Mouse (Mus musculus) heart, embryonic 14.5 days (tissue): ENCODE results near the gene Cox4i1. TPM values are rescaled to one million over a fixed set of nuclear protein-coding genes. Genes with fewer than 3 reads are reported as not detected.

Experiments
- ATAC-seq: fragments of 200-750 bp; cut with Nextera tagmentation; 2 replicates; pipeline ENCODE4 v1.8.0; 2017; ENCODE audit warnings: low read depth, moderate TSS enrichment; ENCODE audit not compliant: insufficient number of reproducible peaks, insufficient read depth, low FRiP score
- H3K27ac ChIP-seq, 2 experiments: fragments of 200-500 bp in 1 of 2; fragments of 300-500 bp in 1 of 2; sonication (generic) in 1 of 2; replicated peaks in 1 of 2; 2 replicates each; pipeline ENCODE4 v1.5.1; 2012 to 2014; ENCODE audit warnings: low read depth in 2 of 2, low read length in 2 of 2, control low read depth in 1 of 2, mild to moderate bottlenecking in 1 of 2, mixed read lengths in 1 of 2; ENCODE audit not compliant: control insufficient read depth in 1 of 2, insufficient read depth in 1 of 2
- H3K27me3 ChIP-seq: fragments of 300-500 bp; sonication (generic); 2 replicates; pipeline ENCODE4 v1.6.1; 2014; ENCODE audit warnings: mild to moderate bottlenecking, low read length, control low read depth; ENCODE audit not compliant: control insufficient read depth, insufficient read depth
- H3K36me3 ChIP-seq: fragments of 300-500 bp; sonication (generic); 2 replicates; pipeline ENCODE4 v1.6.1; 2014; ENCODE audit warnings: mild to moderate bottlenecking, control low read depth, low read length, mixed read lengths; ENCODE audit not compliant: control insufficient read depth, insufficient read depth
- H3K4me1 ChIP-seq, 2 experiments: fragments of 200-500 bp in 1 of 2; fragments of 300-500 bp in 1 of 2; sonication (generic) in 1 of 2; 2 replicates each; pipeline ENCODE4 v1.6.1; 2012 to 2014; ENCODE audit warnings: low read length in 2 of 2, control low read depth in 1 of 2, mixed read lengths in 1 of 2; ENCODE audit not compliant: control insufficient read depth in 2 of 2, insufficient read depth in 2 of 2
- H3K4me2 ChIP-seq: fragments of 300-500 bp; sonication (generic); 2 replicates; pipeline ENCODE4 v1.6.1; 2014; ENCODE audit warnings: mild to moderate bottlenecking, low read length
- H3K4me3 ChIP-seq, 2 experiments: fragments of 200-500 bp in 1 of 2; fragments of 300-500 bp in 1 of 2; sonication (generic) in 1 of 2; 2 replicates each; pipeline ENCODE4 v1.5.1; 2012 to 2014; ENCODE audit warnings: low read length in 2 of 2, mild to moderate bottlenecking in 2 of 2, control low read depth in 1 of 2, low read depth in 1 of 2, moderate library complexity in 1 of 2; ENCODE audit not compliant: control insufficient read depth in 1 of 2, insufficient read depth in 1 of 2
- H3K9ac ChIP-seq: fragments of 300-500 bp; sonication (generic); 2 replicates; pipeline ENCODE4 v1.6.1; 2014; ENCODE audit warnings: mild to moderate bottlenecking, low read length
- H3K9me3 ChIP-seq: fragments of 300-500 bp; sonication (generic); 2 replicates; pipeline ENCODE4 v1.6.1; 2016; ENCODE audit warnings: low read length, control low read depth; ENCODE audit not compliant: control insufficient read depth
- WGBS: fragments of 180-500 bp; shearing (Covaris S2); extraction: QIAGEN DNeasy Blood & Tissue Kit; methylation state at CpG from one replicate; pipeline ENCODE4 v1.1.7; 2014; 5-methylcytosine and 5-hydroxymethylcytosine counted together
- polyA plus RNA-seq: library from polyadenylated mRNA; unstranded; fragments of >200 nt; fragmentation: Nextera tagmentation; extraction: Ambion mirVana; gene quantifications from 2 replicates; pipeline ENCODE4 v1.2.1, GENCODE M21; 2014

Gene Cox4i1
- polyA plus RNA-seq, 1 experiment from 2014 or later: 2,402 TPM

DNA sequence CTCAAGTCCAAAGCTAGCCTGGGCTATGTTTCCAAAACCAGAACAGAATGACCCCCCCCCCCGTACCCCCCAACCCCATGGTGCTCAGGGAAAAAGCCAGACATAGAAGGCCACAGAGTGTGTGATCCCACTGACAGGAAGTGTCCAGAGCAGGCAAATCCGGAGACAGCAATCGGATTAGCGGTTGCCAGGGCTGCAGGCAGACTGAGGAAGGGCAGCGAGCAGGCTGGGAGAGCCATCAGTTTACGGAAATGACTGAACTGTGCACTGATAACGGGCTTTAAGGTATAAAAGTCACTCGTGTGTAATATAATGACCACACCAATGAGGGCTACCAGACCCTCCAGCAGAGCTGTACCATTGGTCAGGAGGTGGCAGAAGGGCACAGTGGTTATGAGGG lies 26.8 kb upstream of the Cox4i1 start:
- H3K9ac ChIP-seq: no peak overlapping the region; the same call in 1 of the 2 replicates
- H3K9me3 ChIP-seq: no peaks in the 10 kb centered on the region
- no peak for ATAC-seq
- no peaks in the 10 kb centered on the region for H3K36me3 ChIP-seq
- WGBS: 22% methylated on average over 8 of the region's 8 CpGs
- H3K27ac ChIP-seq: 0 out of 4 replicates have a peak overlapping the region, but pooled peaks of 1 of the 2 experiments have one; percentile 11
- H3K4me2 ChIP-seq: no peak overlapping the region
- no peak overlapping the region for H3K4me3 ChIP-seq
- H3K4me1 ChIP-seq: peaks cover 2 to 8% of the 10 kb centered on the region in 2 experiments; a peak in 3 of 4 replicates
- H3K27me3 ChIP-seq: no peaks in the 10 kb centered on the region

DNA sequence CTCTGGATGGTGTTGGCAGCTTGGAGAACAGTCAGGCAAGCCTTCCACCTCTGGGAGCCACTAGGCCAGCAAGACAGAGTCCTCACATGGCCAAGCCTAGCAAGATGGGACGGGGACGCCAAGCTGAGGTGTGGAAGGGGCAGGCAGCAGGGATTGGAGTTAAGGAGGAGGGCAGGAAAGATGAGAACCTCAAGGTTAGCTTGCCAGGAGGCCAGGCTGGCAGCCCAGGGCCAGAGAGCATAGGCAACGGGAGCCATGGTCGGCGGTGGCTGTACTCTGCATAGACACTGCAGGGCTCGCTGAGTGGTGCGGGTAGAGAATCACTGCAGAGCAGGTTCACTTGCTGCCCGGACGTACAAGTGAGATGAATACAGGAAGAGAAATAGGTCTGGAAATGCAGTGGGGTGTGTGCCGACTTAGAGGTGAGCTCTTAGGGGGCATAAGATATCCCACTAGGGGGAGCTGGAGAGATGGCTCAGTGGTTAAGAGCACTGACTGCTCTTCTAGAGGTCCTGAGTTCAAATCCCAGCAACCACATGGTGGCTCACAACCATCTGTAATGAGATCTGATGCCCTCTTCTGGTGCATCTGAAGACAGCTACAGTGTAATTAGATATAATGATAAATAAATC lies 25.9 kb upstream of the Cox4i1 start:
- no peak for ATAC-seq
- no peaks in the 10 kb centered on the region for H3K27me3 ChIP-seq
- no peak overlapping the region for H3K4me3 ChIP-seq
- H3K9me3 ChIP-seq: no peaks in the 10 kb centered on the region
- H3K9ac ChIP-seq: no peak overlapping the region
- no peaks in the 10 kb centered on the region for H3K36me3 ChIP-seq
- 75% methylated on average over 10 of the region's 10 CpGs for WGBS
- H3K4me2 ChIP-seq: no peak overlapping the region
- no peak overlapping the region for H3K27ac ChIP-seq
- H3K4me1 ChIP-seq: peaks cover 2 to 8% of the 10 kb centered on the region in 2 experiments; a peak in 3 of 4 replicates

DNA sequence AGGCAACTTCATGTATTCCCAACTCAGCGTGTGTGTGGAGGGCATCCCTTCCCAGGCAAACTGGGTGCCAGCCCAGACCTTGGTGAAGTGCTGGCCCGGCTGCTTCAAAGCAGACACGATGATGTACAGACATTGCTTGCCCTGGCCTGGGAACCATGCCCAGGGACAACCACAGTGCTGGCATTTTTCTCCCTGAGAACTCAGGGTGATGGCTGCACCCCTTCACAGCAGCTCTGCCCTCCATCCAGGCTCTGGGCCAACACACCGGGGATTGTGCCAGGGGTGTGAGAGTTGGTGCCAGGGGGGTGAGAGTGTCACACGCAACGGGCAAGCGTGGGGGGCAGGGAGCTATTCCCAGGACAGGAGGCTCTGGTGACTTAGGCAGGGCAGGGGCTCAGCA lies 23.4 kb upstream of the Cox4i1 start:
- ATAC-seq: peak; percentile 39; the same call in 1 of the 2 replicates

DNA sequence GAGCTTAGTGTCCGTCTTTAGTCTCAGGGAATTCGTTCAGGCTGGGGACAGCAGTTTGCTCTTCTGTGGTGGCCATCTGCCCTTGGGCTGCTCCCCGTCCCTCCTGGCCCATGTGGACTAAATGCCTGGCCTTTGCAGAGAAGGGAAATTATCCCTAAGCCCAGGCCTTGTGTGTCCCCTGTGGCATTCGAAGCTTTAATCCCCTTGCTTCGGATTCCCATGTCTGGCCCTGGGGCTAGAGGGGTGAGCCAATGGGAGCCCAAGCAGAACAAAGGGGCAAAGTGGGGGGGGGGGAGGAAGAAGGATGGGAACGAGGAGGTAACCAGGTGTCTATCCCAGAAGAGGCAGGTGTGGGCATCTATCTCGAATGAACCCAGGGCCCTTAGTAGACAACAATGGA lies 20.5 kb upstream of the Cox4i1 start, which contains the start of gene 1190005I06Rik:
Gene 1190005I06Rik (minus strand): TSS at position 101 of the 400 bp plus-strand sequence.
- Histone ChIP-seq H3K9me3 (no peaks in the 10 kb centered on the region), H3K36me3 (no peaks in the 10 kb centered on the region), H3K27me3 (no peaks in the 10 kb centered on the region), H3K4me2 (no peak within 1 kb of the TSS), H3K4me1 (peaks cover 2 to 13% of the 10 kb centered on the region in 2 experiments; a peak in 3 of 4 replicates), H3K4me3 (no peak within 1 kb of the TSS), H3K9ac (no peak within 1 kb of the TSS), H3K27ac (no peak within 1 kb of the TSS)
- WGBS: 62% methylated on average over 7 of the region's 7 CpGs
- no peak for ATAC-seq

More for the DNA sequence above, 23.4 kb upstream of the Cox4i1 start:
- Histone ChIP-seq H3K9me3 (no peaks in the 10 kb centered on the region), H3K4me2 (no peak overlapping the region), H3K4me3 (no peak overlapping the region), H3K4me1 (peaks cover 2 to 8% of the 10 kb centered on the region in 2 experiments; a peak in 3 of 4 replicates), H3K36me3 (no peaks in the 10 kb centered on the region), H3K9ac (no peak overlapping the region), H3K27me3 (no peaks in the 10 kb centered on the region), H3K27ac (peak overlapping the region in 1 of 2 experiments; percentile 37; a peak in 1 of 4 replicates)
- WGBS: 49% methylated on average over 7 of the region's 7 CpGs

DNA sequence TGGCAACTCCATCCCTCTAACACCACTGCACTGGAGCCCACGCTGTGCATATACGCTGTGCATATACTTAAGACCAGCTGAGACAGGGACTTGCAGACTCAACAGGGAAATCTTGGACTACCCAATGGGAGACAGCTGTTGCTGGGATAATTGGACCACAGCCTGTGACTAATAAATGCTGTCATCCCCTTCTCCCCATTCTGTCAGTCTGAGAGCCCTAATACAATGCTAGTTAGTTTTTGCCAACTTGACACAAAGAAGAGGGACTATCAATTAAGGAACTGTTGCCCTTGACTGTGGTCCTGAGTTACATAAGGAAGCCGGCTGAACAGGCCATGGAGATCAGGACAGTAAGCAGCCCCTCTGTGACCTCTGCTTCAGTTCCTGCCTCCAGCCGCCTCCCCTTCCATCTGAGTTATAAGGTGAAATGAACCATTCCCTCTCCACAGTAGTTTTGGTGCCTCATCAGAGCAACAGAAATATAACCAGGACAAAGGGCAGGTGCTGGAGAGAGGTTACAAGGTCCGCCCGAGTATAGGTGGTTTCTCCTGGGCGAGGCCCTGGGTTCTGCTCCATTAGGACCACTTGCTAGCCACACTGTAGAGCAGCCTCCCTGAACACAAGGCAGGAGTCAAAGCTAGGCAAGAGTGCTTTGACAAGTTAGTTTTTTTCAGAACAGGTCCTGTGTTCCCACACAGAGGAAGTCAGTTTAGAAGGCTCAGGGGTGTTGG lies 11.5 kb upstream of the Cox4i1 start:
- ATAC-seq: no peak

DNA sequence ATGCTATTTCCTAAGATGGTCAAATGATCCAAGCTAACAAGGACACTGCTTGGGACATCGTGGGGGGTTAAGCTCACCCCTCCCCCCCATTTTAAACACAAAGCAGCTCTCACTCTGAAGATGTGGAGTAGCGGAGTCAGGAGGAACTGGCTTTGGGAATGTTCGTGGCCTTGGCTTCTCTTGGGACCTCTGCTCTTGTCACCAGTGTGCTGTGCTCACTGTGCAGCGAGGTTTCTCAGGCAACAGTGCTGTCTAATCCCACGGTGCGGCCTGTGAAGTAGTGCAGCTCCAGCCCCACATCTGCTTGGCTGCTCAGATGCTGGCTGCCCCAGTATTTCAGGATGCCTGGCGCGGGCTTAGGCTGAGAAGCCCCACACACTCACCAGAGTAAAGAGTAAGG lies 10.6 kb upstream of the Cox4i1 start:
- ATAC-seq: no peak
- 92% methylated on average over 8 of the region's 8 CpGs for WGBS
- peaks cover 67% of the 10 kb centered on the region for H3K36me3 ChIP-seq

More for the DNA sequence above, 11.5 kb upstream of the Cox4i1 start:
- Histone ChIP-seq H3K9me3 (no peaks in the 10 kb centered on the region), H3K36me3 (peaks cover 67% of the 10 kb centered on the region), H3K4me1 (no peaks in the 10 kb centered on the region), H3K4me2 (no peak overlapping the region), H3K4me3 (no peak overlapping the region), H3K27ac (no peak overlapping the region), H3K9ac (no peak overlapping the region), H3K27me3 (no peaks in the 10 kb centered on the region)
- WGBS: 93% methylated on average over 7 of the region's 7 CpGs

DNA sequence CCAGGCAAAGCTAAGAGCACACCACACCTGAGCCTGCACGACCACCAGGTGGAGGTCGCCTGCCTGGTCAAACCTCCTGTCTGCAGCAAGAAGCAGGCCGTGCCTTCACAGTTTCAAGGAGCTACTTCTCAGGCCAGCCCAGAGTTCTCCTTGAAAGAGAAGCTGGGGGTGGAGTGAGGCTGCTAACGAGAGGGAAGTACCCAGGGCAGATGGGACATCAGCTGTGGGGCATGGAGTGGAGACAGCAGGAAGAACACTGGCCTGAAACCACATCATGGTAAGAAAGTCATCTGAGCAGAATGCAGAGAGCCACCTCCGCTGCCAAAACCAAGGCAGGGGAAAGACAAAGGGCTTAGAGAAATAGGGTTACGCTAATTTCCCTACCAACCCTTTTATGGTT lies 3.5 kb upstream of the Cox4i1 start:
- H3K4me1 ChIP-seq: peaks cover 11 to 34% of the 10 kb centered on the region in 2 experiments
- WGBS: 84% methylated on average over 6 of the region's 6 CpGs
- ATAC-seq: no peak
- no peak overlapping the region for H3K4me2 ChIP-seq
- H3K9me3 ChIP-seq: no peaks in the 10 kb centered on the region
- H3K27me3 ChIP-seq: no peaks in the 10 kb centered on the region
- H3K36me3 ChIP-seq: peaks cover 27% of the 10 kb centered on the region
- no peak overlapping the region for H3K4me3 ChIP-seq
- H3K27ac ChIP-seq: no peak overlapping the region
- no peak overlapping the region for H3K9ac ChIP-seq

More for the DNA sequence above, 10.6 kb upstream of the Cox4i1 start:
- Histone ChIP-seq H3K27ac (no peak overlapping the region), H3K9ac (no peak overlapping the region), H3K4me2 (no peak overlapping the region), H3K27me3 (no peaks in the 10 kb centered on the region), H3K4me1 (no peaks in the 10 kb centered on the region), H3K4me3 (no peak overlapping the region), H3K9me3 (no peaks in the 10 kb centered on the region)
